Mouse (Mus musculus) stomach, embryonic 14.5 days (tissue): ENCODE measurements at regions not wholly inside any gene's neighbourhood (a gene's known extent, or its start where the extent isn't known, plus 50 kb on each side); places are given as distances from the start of the nearest gene placed in this dataset.

ENCODE experiments used
- ATAC-seq: fragments of 200-750 bp; cut with Nextera tagmentation; 2 replicates; pipeline ENCODE4 v1.8.0; 2017; ENCODE audit warnings: low read depth, moderate TSS enrichment; ENCODE audit not compliant: insufficient number of reproducible peaks, insufficient read depth, low FRiP score
- H3K27ac ChIP-seq: fragments of 300-500 bp; sonication (generic); 2 replicates; pipeline ENCODE4 v1.5.1; 2014; ENCODE audit warnings: mild to moderate bottlenecking, low read length, moderate library complexity, mixed read lengths
- H3K27me3 ChIP-seq: fragments of 300-500 bp; sonication (generic); 2 replicates; pipeline ENCODE4 v1.6.1; 2014; ENCODE audit warnings: low read length, control low read depth, mixed read lengths; ENCODE audit not compliant: control insufficient read depth, insufficient read depth
- H3K36me3 ChIP-seq: fragments of 300-500 bp; sonication (generic); 2 replicates; pipeline ENCODE4 v1.6.1; 2014; ENCODE audit warnings: mild to moderate bottlenecking, control low read depth, low read length, moderate library complexity, mixed read lengths; ENCODE audit not compliant: control insufficient read depth, insufficient read depth
- H3K4me1 ChIP-seq: fragments of 300-500 bp; sonication (generic); 2 replicates; pipeline ENCODE4 v1.6.1; 2014; ENCODE audit warnings: low read length, control low read depth, mixed read lengths; ENCODE audit not compliant: control insufficient read depth, insufficient read depth
- H3K4me2 ChIP-seq: fragments of 300-500 bp; sonication (generic); replicated peaks from 2 replicates; pipeline ENCODE4 v1.6.1; 2014; ENCODE audit warnings: low read depth, low read length, control low read depth
- H3K4me3 ChIP-seq: fragments of 300-500 bp; sonication (generic); 2 replicates; pipeline ENCODE4 v1.5.1; 2014; ENCODE audit warnings: low read depth, low read length, control low read depth
- H3K9ac ChIP-seq: fragments of 300-500 bp; sonication (generic); replicated peaks from 2 replicates; pipeline ENCODE4 v1.6.1; 2014; ENCODE audit warnings: low read depth, mild to moderate bottlenecking, control low read depth, low read length, moderate library complexity, mixed read lengths
- H3K9me3 ChIP-seq: fragments of 300-500 bp; sonication (generic); 2 replicates; pipeline ENCODE4 v1.6.1; 2016; ENCODE audit warnings: low read depth, low read length, control low read depth; ENCODE audit not compliant: control insufficient read depth
- WGBS: fragments of 180-500 bp; shearing (Covaris S2); extraction: QIAGEN DNeasy Blood & Tissue Kit; methylation state at CpG from one replicate; pipeline ENCODE4 v1.1.7; 2014; 5-methylcytosine and 5-hydroxymethylcytosine counted together

- no peaks in the 10 kb centered on the region for H3K36me3 ChIP-seq
- H3K4me3 ChIP-seq = no peak overlapping the region
- no peak overlapping the region for H3K27ac ChIP-seq
- WGBS = 90% methylated on average over 6 of the region's 6 CpGs
- no peaks in the 10 kb centered on the region; the same call in 1 of the 2 replicates for H3K4me1 ChIP-seq
- no peaks in the 10 kb centered on the region for H3K9me3 ChIP-seq
- H3K27me3 ChIP-seq = no peaks in the 10 kb centered on the region
- no peak overlapping the region for H3K4me2 ChIP-seq
- H3K9ac ChIP-seq = no peak overlapping the region
- no peak for ATAC-seq
Observed at GRCm38 (mm10) chr10:9090961-9091360, 205.1 kb upstream of the Sash1 start.

GRCm38 (mm10) chr10:9087871-9088270 lies 202.0 kb upstream of the Sash1 start:
- Histone ChIP-seq H3K27ac (no peak overlapping the region), H3K4me2 (no peak overlapping the region), H3K9ac (no peak overlapping the region), H3K4me1 (no peaks in the 10 kb centered on the region; the same call in 1 of the 2 replicates), H3K4me3 (no peak overlapping the region), H3K27me3 (no peaks in the 10 kb centered on the region), H3K36me3 (no peaks in the 10 kb centered on the region), H3K9me3 (no peaks in the 10 kb centered on the region)
- no peak for ATAC-seq
- WGBS = 90% methylated on average over 3 of the region's 3 CpGs

DNA sequence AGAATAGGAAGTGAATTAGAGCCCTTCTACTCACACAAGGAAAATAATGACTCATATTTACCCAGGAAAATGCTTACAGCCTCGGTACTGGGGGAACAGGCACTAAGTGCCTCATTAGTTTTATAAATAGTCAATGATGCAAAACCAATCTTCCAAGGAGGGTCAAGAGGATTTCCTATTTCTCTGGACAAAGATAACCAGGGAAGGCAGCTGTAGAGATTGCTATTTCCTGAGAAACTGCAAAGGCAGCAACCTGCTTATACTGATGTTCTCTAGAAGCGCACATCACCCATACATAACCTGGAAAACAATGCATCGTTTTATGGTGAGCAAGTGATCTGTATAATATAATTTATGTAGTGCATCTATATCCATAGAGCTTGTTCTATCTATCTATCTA lies 201.3 kb upstream of the Sash1 start:
- Histone ChIP-seq H3K9me3 (no peaks in the 10 kb centered on the region), H3K4me3 (no peak overlapping the region), H3K27me3 (no peaks in the 10 kb centered on the region), H3K36me3 (no peaks in the 10 kb centered on the region), H3K4me1 (no peaks in the 10 kb centered on the region), H3K9ac (no peak overlapping the region), H3K27ac (no peak overlapping the region), H3K4me2 (no peak overlapping the region)
- no peak for ATAC-seq
- 75% methylated on average over 3 of the region's 3 CpGs for WGBS

DNA sequence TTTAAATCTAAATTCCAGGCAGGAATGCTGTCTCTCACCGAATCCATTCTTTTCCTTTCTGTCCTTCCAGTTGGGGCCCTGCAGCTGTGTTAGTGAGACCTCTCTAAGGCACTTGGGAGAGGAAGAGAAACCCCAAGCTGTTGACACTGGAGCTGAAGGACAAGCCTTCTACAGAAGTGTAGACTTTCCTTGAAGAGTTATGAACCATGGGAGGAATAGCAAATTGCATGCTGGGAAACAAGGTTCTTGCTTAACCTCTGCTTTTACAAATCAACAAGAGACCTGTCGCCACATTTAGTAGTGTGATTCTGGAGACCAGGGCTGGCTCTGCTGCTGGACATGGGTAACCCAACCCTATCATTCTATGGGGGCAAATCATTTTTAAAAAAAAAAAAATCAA lies 200.8 kb upstream of the Sash1 start:
- no peaks in the 10 kb centered on the region for H3K4me1 ChIP-seq
- no peak for ATAC-seq
- 88% methylated on average over 2 of the region's 2 CpGs for WGBS
- H3K4me2 ChIP-seq = no peak overlapping the region
- H3K9ac ChIP-seq = no peak overlapping the region
- H3K27me3 ChIP-seq = no peaks in the 10 kb centered on the region
- no peak overlapping the region for H3K27ac ChIP-seq
- no peaks in the 10 kb centered on the region for H3K9me3 ChIP-seq
- no peak overlapping the region for H3K4me3 ChIP-seq
- no peaks in the 10 kb centered on the region for H3K36me3 ChIP-seq

DNA sequence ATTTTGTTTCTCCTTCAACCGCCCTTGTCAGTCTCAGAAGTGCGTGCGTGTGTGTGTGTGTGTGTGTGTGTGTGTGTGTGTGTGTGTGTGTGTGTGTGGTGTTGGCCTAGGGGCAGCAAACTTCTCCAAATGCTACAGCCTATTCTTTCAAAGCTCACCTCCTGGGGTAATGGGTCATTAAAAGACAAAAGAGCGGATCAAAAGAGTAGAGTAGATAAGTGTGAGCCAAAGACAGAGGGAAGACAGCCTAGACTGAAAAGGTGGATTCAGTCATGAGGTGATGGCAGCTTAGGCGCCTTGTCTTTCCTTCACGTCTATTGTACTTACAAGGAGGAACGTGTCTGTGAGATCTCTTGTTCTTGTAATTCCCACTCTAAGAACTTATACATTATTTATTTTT lies 199.6 kb upstream of the Sash1 start:
- ATAC-seq = no peak
- H3K9ac ChIP-seq = no peak overlapping the region

GRCm38 (mm10) chr10:9074916-9075315 lies 189.0 kb upstream of the Sash1 start:
- no peaks in the 10 kb centered on the region for H3K9me3 ChIP-seq
- H3K4me2 ChIP-seq = no peak overlapping the region
- no peaks in the 10 kb centered on the region for H3K4me1 ChIP-seq
- no peak overlapping the region for H3K27ac ChIP-seq
- no peak overlapping the region for H3K4me3 ChIP-seq
- no peak for ATAC-seq
- H3K36me3 ChIP-seq = no peaks in the 10 kb centered on the region
- H3K27me3 ChIP-seq = no peaks in the 10 kb centered on the region
- 85% methylated on average over 2 of the region's 2 CpGs for WGBS
- H3K9ac ChIP-seq = no peak overlapping the region

More for the DNA sequence above, 199.6 kb upstream of the Sash1 start:
- no peaks in the 10 kb centered on the region for H3K9me3 ChIP-seq
- 92% methylated on average over 7 of the region's 7 CpGs for WGBS
- no peaks in the 10 kb centered on the region for H3K36me3 ChIP-seq
- H3K27ac ChIP-seq = no peak overlapping the region
- H3K4me2 ChIP-seq = no peak overlapping the region
- no peaks in the 10 kb centered on the region for H3K27me3 ChIP-seq
- no peaks in the 10 kb centered on the region for H3K4me1 ChIP-seq
- no peak overlapping the region for H3K4me3 ChIP-seq

DNA sequence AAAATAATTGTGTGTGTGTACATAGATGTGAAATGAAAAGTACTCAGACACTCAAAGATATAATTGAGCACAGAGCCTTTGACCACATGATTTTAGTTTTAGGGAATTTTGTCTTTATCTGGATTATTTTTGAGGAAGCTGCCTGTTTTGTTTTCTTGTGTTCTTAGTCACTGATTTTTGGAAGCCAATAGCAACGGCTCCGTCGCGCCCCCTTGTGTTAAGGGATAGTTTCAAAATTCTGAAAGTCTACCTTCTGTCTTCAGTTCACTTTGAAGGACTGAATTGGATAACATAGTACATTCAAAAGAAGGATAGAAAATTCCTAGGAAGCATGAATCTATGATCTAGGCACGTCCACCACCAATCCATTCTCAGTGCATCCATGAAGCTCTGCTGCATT lies 185.8 kb upstream of the Sash1 start:
- H3K4me3 ChIP-seq = no peak overlapping the region
- no peak overlapping the region for H3K27ac ChIP-seq
- no peaks in the 10 kb centered on the region for H3K27me3 ChIP-seq
- H3K9ac ChIP-seq = no peak overlapping the region
- no peaks in the 10 kb centered on the region for H3K4me1 ChIP-seq
- H3K9me3 ChIP-seq = no peaks in the 10 kb centered on the region
- ATAC-seq = no peak
- H3K4me2 ChIP-seq = no peak overlapping the region
- no peaks in the 10 kb centered on the region for H3K36me3 ChIP-seq
- 29% methylated on average over 5 of the region's 5 CpGs for WGBS

- Histone ChIP-seq H3K27me3 (no peaks in the 10 kb centered on the region), H3K36me3 (no peaks in the 10 kb centered on the region), H3K27ac (no peak overlapping the region), H3K9ac (no peak overlapping the region), H3K4me2 (no peak overlapping the region), H3K9me3 (no peaks in the 10 kb centered on the region), H3K4me1 (no peaks in the 10 kb centered on the region), H3K4me3 (no peak overlapping the region)
- WGBS = 74% methylated on average over 13 of the region's 13 CpGs
- ATAC-seq = no peak
Observed at GRCm38 (mm10) chr10:9069608-9070190, 183.8 kb upstream of the Sash1 start.

DNA sequence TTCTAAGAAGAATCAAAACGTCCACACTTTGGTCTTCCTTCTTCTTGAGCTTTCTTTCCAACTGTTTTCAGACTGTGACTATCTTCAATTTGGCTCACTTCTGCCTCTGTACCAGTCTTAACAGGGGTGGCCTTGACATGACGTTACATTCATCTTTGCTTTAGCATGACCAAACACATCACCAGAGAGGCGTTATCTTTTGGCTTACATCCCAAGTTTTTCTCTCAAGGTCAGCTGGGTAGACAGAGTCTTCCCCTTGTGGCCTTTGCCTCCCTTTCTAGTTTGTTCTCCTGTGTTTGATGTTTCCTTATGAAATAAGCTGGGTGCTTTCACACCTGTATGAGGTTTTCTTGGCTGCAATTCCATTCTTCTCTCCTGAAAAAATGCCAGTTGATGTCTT lies 180.7 kb upstream of the Sash1 start:
- no peak for ATAC-seq

More for the DNA sequence above, 180.7 kb upstream of the Sash1 start:
- Histone ChIP-seq H3K4me1 (no peaks in the 10 kb centered on the region), H3K27me3 (no peaks in the 10 kb centered on the region), H3K36me3 (no peaks in the 10 kb centered on the region), H3K4me2 (no peak overlapping the region), H3K9me3 (no peaks in the 10 kb centered on the region), H3K27ac (no peak overlapping the region), H3K4me3 (no peak overlapping the region), H3K9ac (no peak overlapping the region)
- 70% methylated on average over 3 of the region's 3 CpGs for WGBS
